Mouse (Mus musculus) limb, embryonic 10.5 days (tissue): ENCODE measurements around the gene Myo1d. TPM values are rescaled to one million over a fixed set of nuclear protein-coding genes. Genes with fewer than 3 reads are reported as not detected.

ENCODE experiments used
- DNase-seq: peaks from one replicate; pipeline ENCODE4 v3.0.0-alpha.2; 2017; ENCODE audit warnings: low spot score
- H3K27ac ChIP-seq: fragments of 300-500 bp; sonication (generic); 2 replicates; pipeline ENCODE4 v1.5.1; 2016; ENCODE audit warnings: mild to moderate bottlenecking
- H3K27me3 ChIP-seq: fragments of 300-500 bp; sonication (generic); 2 replicates; pipeline ENCODE4 v1.6.1; 2016; ENCODE audit warnings: low read depth, mild to moderate bottlenecking; ENCODE audit not compliant: poor library complexity, severe bottlenecking
- H3K36me3 ChIP-seq: fragments of 300-500 bp; sonication (generic); 2 replicates; pipeline ENCODE4 v1.6.1; 2016; ENCODE audit warnings: mild to moderate bottlenecking, moderate library complexity
- H3K4me1 ChIP-seq: fragments of 300-500 bp; sonication (generic); 2 replicates; pipeline ENCODE4 v1.6.1; 2016
- H3K4me3 ChIP-seq: fragments of 300-500 bp; sonication (generic); 2 replicates; pipeline ENCODE4 v1.5.1; 2016; ENCODE audit warnings: mild to moderate bottlenecking, moderate library complexity
- H3K9me3 ChIP-seq: fragments of 300-500 bp; sonication (generic); replicated peaks from 2 replicates; pipeline ENCODE4 v1.6.1; 2016; ENCODE audit warnings: mild to moderate bottlenecking
- WGBS: fragments of 180-500 bp; shearing (Covaris S2); methylation state at CpG from one replicate; pipeline ENCODE4 v1.1.7; 2016; 5-methylcytosine and 5-hydroxymethylcytosine counted together
- polyA plus RNA-seq: library from polyadenylated mRNA; unstranded; fragments of >200 nt; fragmentation: Nextera tagmentation; extraction: Ambion mirVana; gene quantifications from 2 replicates; pipeline ENCODE4 v1.2.1, GENCODE M21; 2016

Myo1d gene
- polyA plus RNA-seq, 1 experiment from 2014 or later: 4.6 TPM

- no peak overlapping the region for H3K4me3 ChIP-seq
- H3K4me1 ChIP-seq: no peaks in the 10 kb centered on the region
- H3K27ac ChIP-seq: no peak overlapping the region
- 78% methylated on average over 8 of the region's 8 CpGs for WGBS
- H3K36me3 ChIP-seq: no peaks in the 10 kb centered on the region
- DNase-seq: no peak
- H3K9me3 ChIP-seq: no peaks in the 10 kb centered on the region
- no peaks in the 10 kb centered on the region for H3K27me3 ChIP-seq
These were observed 15.6 kb upstream of the Myo1d start for GRCm38 (mm10) chr11:80795431-80795830.

- DNase-seq: no peak
- H3K27me3 ChIP-seq: no peaks in the 10 kb centered on the region
- no peak overlapping the region for H3K4me3 ChIP-seq
- no peaks in the 10 kb centered on the region for H3K4me1 ChIP-seq
- no peaks in the 10 kb centered on the region for H3K9me3 ChIP-seq
- WGBS: 94% methylated on average over 4 of the region's 4 CpGs
- H3K36me3 ChIP-seq: no peaks in the 10 kb centered on the region
- no peak overlapping the region for H3K27ac ChIP-seq
These were observed 14.5 kb upstream of the Myo1d start for GRCm38 (mm10) chr11:80794290-80794689.

GRCm38 (mm10) chr11:80793386-80793785 lies 13.6 kb upstream of the Myo1d start:
- WGBS: 90% methylated on average over 4 of the region's 4 CpGs
- no peak overlapping the region for H3K4me3 ChIP-seq
- no peaks in the 10 kb centered on the region for H3K4me1 ChIP-seq
- DNase-seq: no peak
- H3K27me3 ChIP-seq: no peaks in the 10 kb centered on the region
- no peak overlapping the region for H3K27ac ChIP-seq
- no peaks in the 10 kb centered on the region for H3K9me3 ChIP-seq
- H3K36me3 ChIP-seq: no peaks in the 10 kb centered on the region

- WGBS: 74% methylated on average over 3 of the region's 3 CpGs
- no peaks in the 10 kb centered on the region for H3K4me1 ChIP-seq
- no peak overlapping the region for H3K4me3 ChIP-seq
- no peaks in the 10 kb centered on the region for H3K9me3 ChIP-seq
- no peak for DNase-seq
- H3K27me3 ChIP-seq: no peaks in the 10 kb centered on the region
- H3K27ac ChIP-seq: no peak overlapping the region
- H3K36me3 ChIP-seq: no peaks in the 10 kb centered on the region
These were observed 12.0 kb upstream of the Myo1d start for GRCm38 (mm10) chr11:80791677-80792432.

GRCm38 (mm10) chr11:80790413-80790812 lies 10.6 kb upstream of the Myo1d start:
- Histone ChIP-seq H3K36me3 (no peaks in the 10 kb centered on the region), H3K4me1 (no peaks in the 10 kb centered on the region), H3K4me3 (no peak overlapping the region), H3K27me3 (no peaks in the 10 kb centered on the region), H3K27ac (no peak overlapping the region), H3K9me3 (no peaks in the 10 kb centered on the region)
- DNase-seq: no peak
- WGBS: 66% methylated on average over 3 of the region's 3 CpGs

- H3K4me3 ChIP-seq: no peak overlapping the region
- no peak for DNase-seq
- H3K27me3 ChIP-seq: no peaks in the 10 kb centered on the region
- H3K27ac ChIP-seq: no peak overlapping the region
- H3K4me1 ChIP-seq: no peaks in the 10 kb centered on the region
- no peaks in the 10 kb centered on the region for H3K36me3 ChIP-seq
- H3K9me3 ChIP-seq: no peaks in the 10 kb centered on the region
- WGBS: 56% methylated on average over 7 of the region's 7 CpGs
These were observed 9.9 kb upstream of the Myo1d start for GRCm38 (mm10) chr11:80789647-80790240.

- no peak for DNase-seq
- Histone ChIP-seq H3K27ac (no peak overlapping the region), H3K27me3 (no peaks in the 10 kb centered on the region), H3K36me3 (no peaks in the 10 kb centered on the region), H3K4me3 (no peak overlapping the region), H3K9me3 (no peaks in the 10 kb centered on the region), H3K4me1 (peaks cover 6% of the 10 kb centered on the region; the same call in 1 of the 2 replicates)
- WGBS: 85% methylated on average over 5 of the region's 5 CpGs
These were observed 5.8 kb upstream of the Myo1d start for GRCm38 (mm10) chr11:80785672-80786071.

GRCm38 (mm10) chr11:80784294-80784743 lies 4.5 kb upstream of the Myo1d start:
- H3K4me3 ChIP-seq: no peak overlapping the region
- H3K27ac ChIP-seq: no peak overlapping the region
- no peaks in the 10 kb centered on the region for H3K36me3 ChIP-seq
- H3K27me3 ChIP-seq: peaks cover 3% of the 10 kb centered on the region; the same call in 1 of the 2 replicates
- WGBS: 35% methylated on average over 3 of the region's 3 CpGs
- H3K9me3 ChIP-seq: no peaks in the 10 kb centered on the region
- H3K4me1 ChIP-seq: peaks cover 13% of the 10 kb centered on the region
- DNase-seq: no peak

GRCm38 (mm10) chr11:80783460-80783859 lies 3.6 kb upstream of the Myo1d start:
- H3K4me1 ChIP-seq: peaks cover 16% of the 10 kb centered on the region
- H3K9me3 ChIP-seq: no peaks in the 10 kb centered on the region
- no peaks in the 10 kb centered on the region for H3K36me3 ChIP-seq
- 71% methylated on average over 7 of the region's 7 CpGs for WGBS
- no peak for DNase-seq
- H3K4me3 ChIP-seq: no peak overlapping the region
- H3K27ac ChIP-seq: no peak overlapping the region
- peaks cover 5% of the 10 kb centered on the region; the same call in 1 of the 2 replicates for H3K27me3 ChIP-seq

GRCm38 (mm10) chr11:80781535-80781934 lies 1.7 kb upstream of the Myo1d start:
- H3K9me3 ChIP-seq: no peaks in the 10 kb centered on the region
- DNase-seq: no peak
- no peaks in the 10 kb centered on the region for H3K36me3 ChIP-seq
- WGBS: 89% methylated on average over 2 of the region's 2 CpGs
- peaks cover 9% of the 10 kb centered on the region; the same call in 1 of the 2 replicates for H3K27me3 ChIP-seq
- peaks cover 18% of the 10 kb centered on the region for H3K4me1 ChIP-seq
- no peak overlapping the region for H3K4me3 ChIP-seq
- H3K27ac ChIP-seq: no peak overlapping the region

GRCm38 (mm10) chr11:80778916-80779526 lies 804 bp downstream of the Myo1d start:
- peaks cover 13% of the 10 kb centered on the region for H3K4me1 ChIP-seq
- H3K27me3 ChIP-seq: peaks cover 9% of the 10 kb centered on the region; the same call in 1 of the 2 replicates
- no peaks in the 10 kb centered on the region for H3K9me3 ChIP-seq
- no peaks in the 10 kb centered on the region for H3K36me3 ChIP-seq
- WGBS: 6% methylated on average over 18 of the region's 18 CpGs
- H3K27ac ChIP-seq: peak overlapping the region; percentile 87
- H3K4me3 ChIP-seq: peak overlapping the region; percentile 85
- no peak for DNase-seq

- 60% methylated on average over 6 of the region's 6 CpGs for WGBS
These were observed 1.7 kb downstream of the Myo1d start for GRCm38 (mm10) chr11:80778157-80778556.

GRCm38 (mm10) chr11:80777708-80778107 lies 2.1 kb downstream of the Myo1d start:
- Histone ChIP-seq H3K9me3 (no peaks in the 10 kb centered on the region), H3K27me3 (peaks cover 9% of the 10 kb centered on the region; the same call in 1 of the 2 replicates), H3K4me1 (peaks cover 13% of the 10 kb centered on the region), H3K27ac (no peak overlapping the region), H3K36me3 (no peaks in the 10 kb centered on the region), H3K4me3 (no peak overlapping the region)
- no peak for DNase-seq
- WGBS: 89% methylated on average over 2 of the region's 2 CpGs

More at GRCm38 (mm10) chr11:80778157-80778556, 1.7 kb downstream of the Myo1d start:
- H3K36me3 ChIP-seq: no peaks in the 10 kb centered on the region
- peaks cover 13% of the 10 kb centered on the region for H3K4me1 ChIP-seq
- no peaks in the 10 kb centered on the region for H3K9me3 ChIP-seq
- no peak overlapping the region for H3K4me3 ChIP-seq
- peaks cover 9% of the 10 kb centered on the region; the same call in 1 of the 2 replicates for H3K27me3 ChIP-seq
- no peak for DNase-seq
- no peak overlapping the region for H3K27ac ChIP-seq
